Mouse (Mus musculus) olfactory bulb, adult 2 months (tissue): ENCODE results near the gene Slc2a9.

Experiments
- CTCF ChIP-seq: fragments of 200-500 bp; IDR thresholded peaks from 2 replicates; pipeline ENCODE4 v1.5.1; 2012; ENCODE audit warnings: low read depth, mild to moderate bottlenecking, low read length, moderate library complexity; ENCODE audit not compliant: insufficient read depth
- POLR2A ChIP-seq: fragments of 200-500 bp; IDR thresholded peaks from 2 replicates; pipeline ENCODE4 v1.6.1; 2012; ENCODE audit warnings: mild to moderate bottlenecking, low read depth, low read length, moderate library complexity; ENCODE audit not compliant: insufficient read depth

DNA sequence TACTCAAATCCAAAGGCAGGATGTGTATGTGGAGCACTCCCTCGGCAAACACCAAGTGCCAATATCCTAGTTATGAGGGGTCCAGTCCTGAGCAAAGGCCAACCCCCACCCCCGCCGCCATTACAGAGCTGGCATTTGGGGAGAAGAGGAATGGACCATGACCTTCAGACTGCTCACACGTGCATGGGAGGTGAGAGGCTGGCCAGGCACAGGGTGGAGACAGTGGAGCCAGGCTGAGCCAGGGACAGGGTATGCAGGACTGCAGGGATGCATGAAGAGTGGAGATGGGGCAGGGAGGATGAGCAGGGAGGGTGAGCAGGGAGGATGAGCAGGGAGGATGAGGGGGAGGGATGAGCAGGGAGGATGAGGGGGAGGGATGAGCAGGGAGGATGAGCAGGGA lies 17.0 kb downstream of the Slc2a9 start:
- TF ChIP-seq CTCF (no peak), POLR2A (no peak)
